Mouse (Mus musculus) ES-E14 (cell line): ENCODE data around the gene Shisa7. TPM values are rescaled to one million over a fixed set of nuclear protein-coding genes. Genes with fewer than 3 reads are reported as not detected.
A peak's percentile ranks its signal among the peaks of the same experiment; 100 is the strongest.

Experiments
- DNase-seq: peaks from one replicate; pipeline ENCODE4 v3.0.0-alpha.2; 2013; ENCODE audit warnings: low read depth, low spot score
- H3K27ac ChIP-seq: 2 replicates; pipeline ENCODE4 v1.5.1; 2012; ENCODE audit warnings: low read depth, mild to moderate bottlenecking, low read length, moderate library complexity, mixed read lengths; ENCODE audit not compliant: poor library complexity, insufficient read depth, severe bottlenecking
- H3K36me3 ChIP-seq: 2 replicates; pipeline ENCODE4 v1.6.1; 2012; ENCODE audit warnings: mild to moderate bottlenecking, low read length, moderate library complexity, mixed read lengths; ENCODE audit not compliant: control insufficient read depth, poor library complexity, insufficient read depth, severe bottlenecking
- H3K4me1 ChIP-seq, 2 experiments: fragments of 150-350 bp in 1 of 2; sonication (generic) in 1 of 2; 2 replicates each; pipeline ENCODE4 v1.6.1; 2012; ENCODE audit warnings: low read length in 2 of 2, mild to moderate bottlenecking in 1 of 2, mixed read lengths in 1 of 2; ENCODE audit not compliant: control insufficient read depth in 2 of 2, insufficient read depth in 2 of 2, poor library complexity in 1 of 2
- H3K4me3 ChIP-seq, 2 experiments: fragments of 150-350 bp in 1 of 2; sonication (generic) in 1 of 2; 2 replicates each; pipeline ENCODE4 v1.5.1; 2012; ENCODE audit warnings: low read length in 2 of 2, low read depth in 1 of 2, mild to moderate bottlenecking in 1 of 2, mixed read lengths in 1 of 2; ENCODE audit not compliant: insufficient read depth in 1 of 2, poor library complexity in 1 of 2, severe bottlenecking in 1 of 2
- H3K9ac ChIP-seq: 2 replicates; pipeline ENCODE4 v1.6.1; 2012; ENCODE audit warnings: low read depth, mild to moderate bottlenecking, low read length, mixed read lengths; ENCODE audit not compliant: poor library complexity, insufficient read depth, severe bottlenecking
- H3K9me3 ChIP-seq: fragments of 150-350 bp; sonication (generic); 2 replicates; pipeline ENCODE4 v1.6.1; 2012; ENCODE audit warnings: low read depth, mild to moderate bottlenecking, low read length; ENCODE audit not compliant: control insufficient read depth, insufficient read depth
- CHD2 ChIP-seq: IDR thresholded peaks from 2 replicates; pipeline ENCODE4 v1.6.1; 2014; ENCODE audit warnings: mild to moderate bottlenecking, low read depth, low read length, inconsistent platforms
- HCFC1 ChIP-seq: IDR thresholded peaks from 2 replicates; pipeline ENCODE4 v1.6.1; 2012; ENCODE audit warnings: low read length, inconsistent platforms, borderline replicate concordance; ENCODE audit not compliant: insufficient read depth
- MAFK ChIP-seq: IDR thresholded peaks from 2 replicates; pipeline ENCODE4 v1.6.1; 2014; ENCODE audit warnings: mild to moderate bottlenecking, low read depth, low read length, inconsistent platforms; ENCODE audit not compliant: insufficient read depth
- ZC3H11A ChIP-seq: IDR thresholded peaks from 2 replicates; pipeline ENCODE4 v1.6.1; 2012; ENCODE audit warnings: low read depth, mild to moderate bottlenecking, inconsistent platforms, low read length, borderline replicate concordance
- ZNF384 ChIP-seq: IDR thresholded peaks from 2 replicates; pipeline ENCODE4 v1.6.1; 2012; ENCODE audit warnings: low read depth, low read length, inconsistent platforms
- in situ Hi-C, 2 experiments: fragments of 600-800 bp; cut with MboI; formaldehyde crosslinking; loops; one replicate each; pipeline ENCODE4 v1.15.1; 2025; ENCODE audit warnings: low sequenced_read_pairs in 2 of 2, inconsistent platforms in 1 of 2; ENCODE audit not compliant: unreplicated experiment in 2 of 2
- total RNA-seq: library from RNA; depleted of rRNA; stranded (reverse); fragments of 300-350 nt; gene quantifications from 2 replicates; pipeline ENCODE4 v1.2.3, GENCODE M21; 2012

The Shisa7 gene
- total RNA-seq, 1 experiment: 6.9 TPM

GRCm38 (mm10) chr7:4792278-4793212, 52.0 kb downstream of the Shisa7 start, which contains the start of gene Rpl28:
Rpl28 (plus strand) TSS chr7:4792874.
- in situ Hi-C loops: no loop called here
- Histone ChIP-seq H3K9ac (peak within 1 kb of the TSS; percentile 100), H3K27ac (peak within 1 kb of the TSS; percentile 94), H3K9me3 (no peaks in the 10 kb centered on the region), H3K4me1 (peaks cover 0 to 8% of the 10 kb centered on the region in 2 experiments; a peak in 1 of 4 replicates), H3K4me3 (peak within 1 kb of the TSS; percentile 84 to 99), H3K36me3 (peaks cover 36% of the 10 kb centered on the region)
- TF ChIP-seq HCFC1 (peak; percentile 84), ZNF384 (no peak), CHD2 (peak; percentile 90), MAFK (no peak), ZC3H11A (no peak)
- peak; percentile 94 for DNase-seq

GRCm38 (mm10) chr7:4789436-4789935, 55.0 kb downstream of the Shisa7 start, which contains the start of gene Tmem238:
Tmem238 (minus strand) TSS chr7:4789656.
- H3K4me3 ChIP-seq: peak within 1 kb of the TSS; percentile 77 to 83
- H3K27ac ChIP-seq: peak within 1 kb of the TSS; percentile 9
- H3K36me3 ChIP-seq: peaks cover 23% of the 10 kb centered on the region
- peak within 1 kb of the TSS; percentile 91 for H3K9ac ChIP-seq
- H3K9me3 ChIP-seq: no peaks in the 10 kb centered on the region
- TF ChIP-seq HCFC1: no peak
- TF ChIP-seq ZC3H11A: no peak
- TF ChIP-seq MAFK: no peak
- no peak for TF ChIP-seq ZNF384
- no peak for TF ChIP-seq CHD2
- in situ Hi-C loops: no loop called here
- H3K4me1 ChIP-seq: peaks cover 0 to 8% of the 10 kb centered on the region in 2 experiments; a peak in 1 of 4 replicates
- no peak for DNase-seq

GRCm38 (mm10) chr7:4788499-4789435, 55.7 kb downstream of the Shisa7 start:
- peaks cover 19% of the 10 kb centered on the region for H3K36me3 ChIP-seq

More at GRCm38 (mm10) chr7:4788499-4789435, 55.7 kb downstream of the Shisa7 start:
- H3K9me3 ChIP-seq: no peaks in the 10 kb centered on the region
- peak overlapping the region; percentile 91 for H3K9ac ChIP-seq
- H3K4me3 ChIP-seq: peak overlapping the region; percentile 77 to 83
- peaks cover 0 to 8% of the 10 kb centered on the region in 2 experiments; a peak in 1 of 4 replicates for H3K4me1 ChIP-seq
- no peak for DNase-seq
- in situ Hi-C loops: no loop called here
- TF ChIP-seq ZNF384: no peak
- no peak for TF ChIP-seq HCFC1
- no peak for TF ChIP-seq MAFK
- no peak for TF ChIP-seq CHD2
- TF ChIP-seq ZC3H11A: no peak
- H3K27ac ChIP-seq: peak overlapping the region; percentile 9
